Mouse (Mus musculus) heart, adult 9 months (tissue): Measurements from ENCODE around the gene Chmp2a.

Experiments used
- DNase-seq, 2 experiments: peaks; one replicate each; pipeline ENCODE4 v3.0.0; 2022; ENCODE audit warnings: low spot score in 2 of 2

The Chmp2a gene

GRCm38 (mm10) chr7:13003380-13003779 is 31.2 kb downstream of the Chmp2a start:
- no peak for DNase-seq

DNA sequence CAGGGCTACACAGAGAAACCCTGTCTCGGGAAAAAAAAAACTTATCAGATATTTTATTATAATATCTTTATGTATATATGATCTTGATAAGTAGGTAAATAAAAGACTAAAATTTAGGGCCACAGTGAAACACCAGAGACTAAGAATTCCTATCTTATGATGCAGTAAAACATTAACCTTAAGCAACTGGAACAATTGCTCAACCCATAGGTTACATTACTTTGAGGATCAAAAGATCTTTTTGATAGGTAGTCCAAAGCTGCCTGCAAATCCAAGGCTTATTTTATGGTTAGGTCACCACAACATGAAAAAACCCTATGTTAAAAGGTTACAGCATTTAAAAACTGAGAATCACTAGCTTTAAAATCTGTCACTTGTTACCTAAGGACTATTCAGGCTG is 33.0 kb downstream of the Chmp2a start:
- DNase-seq = no peak

GRCm38 (mm10) chr7:12998851-12999250 is 35.8 kb downstream of the Chmp2a start, which contains the start of gene Trim28:
Gene Trim28, plus strand, starts transcription at chr7:12999114.
- no peak for DNase-seq

- DNase-seq = no peak
Observed at GRCm38 (mm10) chr7:12998053-12998452, 36.6 kb downstream of the Chmp2a start, which contains the start of gene Slc27a5. Gene Slc27a5, minus strand, starts transcription at chr7:12998192.

DNA sequence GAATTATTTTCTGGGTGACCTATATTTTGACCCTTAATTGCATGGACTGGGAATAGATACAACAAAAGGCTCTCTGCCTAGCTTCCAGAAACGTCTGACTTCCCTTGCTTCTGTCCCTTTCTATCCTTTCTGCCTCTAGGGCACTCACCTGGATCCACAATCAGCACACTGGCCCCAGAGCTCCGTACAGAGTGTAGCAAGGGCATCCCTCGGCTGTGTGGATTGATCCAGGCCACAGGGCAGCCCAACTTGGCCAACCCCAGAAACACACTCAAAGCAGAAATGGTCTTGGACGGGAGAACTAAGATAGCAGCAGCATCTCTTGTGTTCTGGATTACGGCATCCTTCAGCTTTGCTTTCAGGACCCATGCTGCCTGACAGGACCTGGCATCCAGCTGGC is 37.4 kb downstream of the Chmp2a start:
- no peak for DNase-seq

- DNase-seq = no peak
Observed at GRCm38 (mm10) chr7:12995862-12996261, 38.7 kb downstream of the Chmp2a start.

DNA sequence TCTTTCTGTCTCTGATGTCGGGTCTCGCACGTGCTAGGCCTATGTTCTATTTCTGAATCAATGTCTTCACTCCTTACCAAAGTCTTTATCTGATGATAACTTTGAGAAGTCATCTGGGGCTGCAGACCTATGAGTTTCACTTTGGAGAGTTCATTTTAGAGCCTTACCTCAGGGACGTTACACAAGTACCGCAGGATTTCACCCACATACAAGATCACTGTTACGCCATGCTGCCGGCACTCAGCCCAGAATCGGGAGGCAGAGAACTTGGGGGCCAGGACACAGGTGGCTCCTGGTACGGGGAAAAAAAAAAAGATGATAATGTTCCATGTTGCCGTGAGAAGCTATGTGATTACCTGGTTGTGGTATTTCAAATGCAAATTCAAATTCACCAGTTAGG is 41.5 kb downstream of the Chmp2a start:
- no peak for DNase-seq

- DNase-seq = no peak
Observed at GRCm38 (mm10) chr7:12992222-12992621, 42.4 kb downstream of the Chmp2a start.

DNA sequence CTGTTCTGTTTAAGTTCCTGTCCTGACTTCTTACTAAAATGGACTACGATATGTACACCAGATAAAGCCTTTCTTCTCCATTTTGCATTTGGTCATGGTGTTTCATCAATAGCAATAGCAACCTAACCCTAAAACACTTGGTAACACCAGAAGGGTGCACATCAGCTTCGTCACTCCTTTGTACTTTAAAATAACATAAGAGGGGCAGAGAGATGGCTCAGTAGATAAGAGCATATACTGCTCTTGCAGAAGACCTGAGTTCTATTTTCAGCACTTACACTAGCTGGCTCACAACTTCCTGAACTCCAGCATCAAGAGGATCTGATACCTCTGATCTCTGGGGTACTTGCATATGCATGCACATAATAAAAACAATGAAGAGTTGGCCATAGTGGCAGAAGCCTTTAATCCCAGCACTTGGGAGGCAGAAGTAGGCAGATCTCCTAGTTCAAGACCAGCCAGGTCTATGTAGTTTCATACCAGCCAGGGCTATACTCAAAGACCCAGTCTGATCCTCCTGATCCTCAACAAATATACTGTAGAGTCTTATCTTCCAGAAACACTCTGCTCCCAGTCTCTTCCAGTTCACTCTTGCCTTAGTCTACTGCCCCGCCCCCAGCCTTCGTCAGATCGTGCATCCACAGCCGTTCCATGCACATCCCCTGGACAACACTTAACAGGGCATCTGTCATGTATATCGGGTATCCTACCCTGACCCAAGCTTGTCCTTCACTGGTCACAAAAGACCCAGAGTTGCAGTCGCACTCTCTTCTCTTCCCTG is 47.0 kb downstream of the Chmp2a start:
- DNase-seq = no peak

DNA sequence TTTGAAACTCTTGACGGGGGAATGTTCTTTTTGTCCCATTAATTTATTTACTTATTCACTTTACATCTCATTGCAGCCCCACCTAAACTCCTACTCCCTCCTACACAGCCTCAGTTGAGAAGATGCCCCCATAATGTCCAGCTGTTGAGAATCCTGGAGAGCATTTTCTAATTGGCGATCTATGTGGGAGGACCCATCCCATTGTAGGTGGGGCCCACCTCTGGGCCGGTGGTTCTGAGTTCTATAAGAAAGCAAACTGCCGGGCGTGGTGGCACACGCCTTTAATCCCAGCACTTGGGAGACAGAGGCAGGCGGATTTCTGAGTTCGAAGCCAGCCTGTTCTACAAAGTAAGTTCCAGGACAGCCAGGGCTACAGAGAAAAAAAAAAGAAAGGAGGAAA is 47.7 kb downstream of the Chmp2a start:
- no peak for DNase-seq

DNA sequence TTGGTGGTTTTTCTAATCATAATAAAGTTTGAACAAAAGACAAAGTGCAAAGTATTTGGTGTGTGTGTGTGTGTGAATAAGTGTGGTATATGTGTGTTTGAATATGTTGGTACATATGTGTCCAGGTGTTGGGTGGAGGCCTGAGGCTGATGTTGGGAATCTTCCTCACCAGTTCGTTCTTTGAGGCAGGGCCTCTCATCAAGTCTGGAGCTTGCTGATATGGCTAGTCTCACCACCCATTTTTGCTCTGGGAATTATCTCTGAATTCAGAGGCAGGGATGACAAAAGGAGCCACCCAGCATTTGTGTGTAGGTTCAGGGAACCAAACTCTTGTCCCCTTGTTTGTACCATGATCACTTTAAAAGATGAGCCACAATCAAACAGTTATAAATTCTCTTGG is 48.9 kb downstream of the Chmp2a start:
- DNase-seq = no peak
